ENCODE assay signal across 8 mouse cellular contexts in genomic region chr3:56007991-56008390, GRCm38 (mm10).
A peak's percentile ranks its signal among the peaks of the same experiment; 100 is the strongest.
DNase-seq lines count a peak whose midpoint lies in the region; ATAC-seq and TF ChIP-seq lines count a peak whose summit lies in the region.

No protein-coding gene starts in this region.

- 23% methylated on average over 2 of the region's 2 CpGs for WGBS in forebrain, embryonic 13.5 days
- WGBS in midbrain, embryonic 15.5 days: 21% methylated on average over 2 of the region's 2 CpGs

- H3K9me3 ChIP-seq in G1E (replicated peaks): no peaks in the 10 kb centered on the region
- no peaks in the 10 kb centered on the region for H3K9me3 ChIP-seq in forebrain, embryonic 13.5 days (replicated peaks)
- H3K9me3 ChIP-seq in midbrain, embryonic 15.5 days: no peaks in the 10 kb centered on the region

- 0 out of 2 replicates have a peak, but pooled peaks have one; percentile 34 for ATAC-seq in G1E (ENCODE audit: extremely low read depth, insufficient number of reproducible peaks, low FRiP score, poor library complexity, severe bottlenecking)
- peak; percentile 66; the same call in 1 of the 2 replicates for ATAC-seq in forebrain, embryonic 13.5 days
- ATAC-seq in midbrain, embryonic 15.5 days (replicated peaks): peak; percentile 63; the same call in 1 of the 2 replicates

- H3K9ac ChIP-seq in forebrain, embryonic 13.5 days: no peak overlapping the region
- no peak overlapping the region for H3K9ac ChIP-seq in midbrain, embryonic 15.5 days

- H3K4me3 ChIP-seq in layer of hippocampus, adult 2 months: no peak overlapping the region
- H3K4me3 ChIP-seq in G1E (ENCODE audit: low read depth, low read length): no peak overlapping the region
- H3K4me3 ChIP-seq in forebrain, embryonic 13.5 days: no peak overlapping the region
- no peak overlapping the region for H3K4me3 ChIP-seq in midbrain, embryonic 15.5 days

- no peaks in the 10 kb centered on the region for H3K36me3 ChIP-seq in G1E (replicated peaks)
- H3K36me3 ChIP-seq in forebrain, embryonic 13.5 days (ENCODE audit: poor library complexity, severe bottlenecking): peaks cover 28% of the 10 kb centered on the region
- peaks cover 15% of the 10 kb centered on the region for H3K36me3 ChIP-seq in midbrain, embryonic 15.5 days (replicated peaks)

- 0 out of 2 replicates have a peak overlapping the region, but pooled peaks have one; percentile 30 for H3K27ac ChIP-seq in layer of hippocampus, adult 2 months
- H3K27ac ChIP-seq in forebrain, embryonic 13.5 days: no peak overlapping the region
- no peak overlapping the region for H3K27ac ChIP-seq in midbrain, embryonic 15.5 days

- no peaks in the 10 kb centered on the region for H3K4me1 ChIP-seq in G1E (ENCODE audit: insufficient read depth, low read depth, low read length)
- no peaks in the 10 kb centered on the region for H3K4me1 ChIP-seq in forebrain, embryonic 13.5 days
- H3K4me1 ChIP-seq in midbrain, embryonic 15.5 days: no peaks in the 10 kb centered on the region

- TF ChIP-seq CTCF in layer of hippocampus, adult 2 months (conservative IDR thresholded peaks at IDR 0.05): peak; percentile 92
- peak; percentile 41; the same call in 1 of the 2 replicates for TF ChIP-seq CTCF in G1E (IDR thresholded peaks at IDR 0.05; ENCODE audit: low read depth, low read length)

- no peaks in the 10 kb centered on the region for H3K27me3 ChIP-seq in G1E (ENCODE audit: insufficient read depth, low read length)
- H3K27me3 ChIP-seq in forebrain, embryonic 13.5 days: no peaks in the 10 kb centered on the region
- H3K27me3 ChIP-seq in midbrain, embryonic 15.5 days (replicated peaks): no peaks in the 10 kb centered on the region

- DNase-seq in layer of hippocampus, adult 2 months (ENCODE audit: low spot score in 2 of 2): peak; percentile 26 to 37
- DNase-seq in layer of hippocampus, adult 9-11 months: no peak
- DNase-seq in G1E (ENCODE audit: low spot score): peak; percentile 1
- DNase-seq in c-Kit-negative CD71-positive TER-119-positive erythroid progenitor cells, embryonic 14.5 days (ENCODE audit: low read depth, low spot score): peak; percentile 9
- peak; percentile 30 to 43 for DNase-seq in layer of hippocampus, postnatal 10 days (ENCODE audit: low spot score in 2 of 2)
- no peak for DNase-seq in testis, postnatal 14 days (ENCODE audit: low spot score)

- H3K4me2 ChIP-seq in forebrain, embryonic 13.5 days: no peak overlapping the region
- H3K4me2 ChIP-seq in midbrain, embryonic 15.5 days: no peak overlapping the region

Comparison
In these comparisons a context has a peak if more than half of its experiments do, and no peak if none do; other contexts are left out.
1. DNase-seq: peak in layer of hippocampus, adult 2 months (2 of 2), G1E (single experiment), c-Kit-negative CD71-positive TER-119-positive erythroid progenitor cells, embryonic 14.5 days (single experiment) and layer of hippocampus, postnatal 10 days (2 of 2); none in layer of hippocampus, adult 9-11 months (single experiment) and testis, postnatal 14 days (single experiment).
2. Peak in every context shown above with its lines, with median percentiles within 50 percentile points of each other: ATAC-seq.